Mouse (Mus musculus) stomach, embryonic 15.5 days (tissue): ENCODE results near the gene Tfrc. TPM values are rescaled to one million over a fixed set of nuclear protein-coding genes. Genes with fewer than 3 reads are reported as not detected.
A peak's percentile ranks its signal among the peaks of the same experiment; 100 is the strongest.

Experiments used
- ATAC-seq: fragments of 200-750 bp; cut with Nextera tagmentation; 2 replicates; pipeline ENCODE4 v1.8.0; 2017; ENCODE audit warnings: low read depth, moderate number of reproducible peaks, moderate TSS enrichment; ENCODE audit not compliant: insufficient read depth, low FRiP score
- H3K27ac ChIP-seq: fragments of 300-500 bp; sonication (generic); 2 replicates; pipeline ENCODE4 v1.5.1; 2015; ENCODE audit warnings: mild to moderate bottlenecking, inconsistent platforms
- H3K27me3 ChIP-seq: fragments of 300-500 bp; sonication (generic); replicated peaks from 2 replicates; pipeline ENCODE4 v1.6.1; 2015; ENCODE audit warnings: inconsistent platforms
- H3K36me3 ChIP-seq: fragments of 300-500 bp; sonication (generic); 2 replicates; pipeline ENCODE4 v1.6.1; 2015; ENCODE audit warnings: inconsistent platforms
- H3K4me1 ChIP-seq: fragments of 300-500 bp; sonication (generic); 2 replicates; pipeline ENCODE4 v1.6.1; 2015; ENCODE audit warnings: inconsistent platforms
- H3K4me2 ChIP-seq: fragments of 300-500 bp; sonication (generic); 2 replicates; pipeline ENCODE4 v1.6.1; 2015; ENCODE audit warnings: mild to moderate bottlenecking, inconsistent platforms
- H3K4me3 ChIP-seq: fragments of 300-500 bp; sonication (generic); replicated peaks from 2 replicates; pipeline ENCODE4 v1.5.1; 2015; ENCODE audit warnings: inconsistent platforms
- H3K9ac ChIP-seq: fragments of 300-500 bp; sonication (generic); 2 replicates; pipeline ENCODE4 v1.6.1; 2015; ENCODE audit warnings: inconsistent platforms
- H3K9me3 ChIP-seq: fragments of 300-500 bp; sonication (generic); 2 replicates; pipeline ENCODE4 v1.6.1; 2016; ENCODE audit warnings: inconsistent platforms
- WGBS: fragments of 180-500 bp; shearing (Covaris S2); methylation state at CpG from one replicate; pipeline ENCODE4 v1.1.7; 2015; 5-methylcytosine and 5-hydroxymethylcytosine counted together
- polyA plus RNA-seq: library from polyadenylated mRNA; unstranded; fragments of >200 nt; fragmentation: Nextera tagmentation; extraction: Ambion mirVana; gene quantifications from 2 replicates; pipeline ENCODE4 v1.2.1, GENCODE M21; 2015

Tfrc gene
- polyA plus RNA-seq, 1 experiment from 2014 or later: 68.8 TPM

- Histone ChIP-seq H3K9me3 (no peaks in the 10 kb centered on the region), H3K27me3 (no peaks in the 10 kb centered on the region), H3K4me2 (no peak overlapping the region), H3K36me3 (peaks cover 39% of the 10 kb centered on the region), H3K27ac (peak overlapping the region; percentile 61; the same call in 1 of the 2 replicates), H3K4me3 (no peak overlapping the region), H3K4me1 (peaks cover 34% of the 10 kb centered on the region), H3K9ac (no peak overlapping the region)
- WGBS: 89% methylated on average over 17 of the region's 17 CpGs
- ATAC-seq: no peak
Measured at GRCm38 (mm10) chr16:32674121-32674740, 65.5 kb downstream of the Tfrc start.

- 75% methylated on average over 7 of the region's 10 CpGs for WGBS
- Histone ChIP-seq H3K36me3 (peaks cover 43% of the 10 kb centered on the region), H3K27me3 (no peaks in the 10 kb centered on the region)
Measured at GRCm38 (mm10) chr16:32677040-32677700, 68.5 kb downstream of the Tfrc start.

GRCm38 (mm10) chr16:32677903-32678302 is 69.2 kb downstream of the Tfrc start:
- Histone ChIP-seq H3K27ac (peak overlapping the region; percentile 63; the same call in 1 of the 2 replicates), H3K4me1 (peaks cover 10% of the 10 kb centered on the region; the same call in 1 of the 2 replicates), H3K4me3 (no peak overlapping the region), H3K36me3 (peaks cover 44% of the 10 kb centered on the region), H3K9me3 (no peaks in the 10 kb centered on the region), H3K4me2 (peak overlapping the region; percentile 16; the same call in 1 of the 2 replicates), H3K9ac (no peak overlapping the region), H3K27me3 (no peaks in the 10 kb centered on the region)
- 69% methylated on average over 14 of the region's 14 CpGs for WGBS
- ATAC-seq: no peak

More at GRCm38 (mm10) chr16:32677040-32677700, 68.5 kb downstream of the Tfrc start:
- Histone ChIP-seq H3K4me1 (peaks cover 18% of the 10 kb centered on the region; the same call in 1 of the 2 replicates), H3K27ac (peak overlapping the region; percentile 75), H3K4me2 (no peak overlapping the region), H3K4me3 (no peak overlapping the region), H3K9ac (no peak overlapping the region), H3K9me3 (no peaks in the 10 kb centered on the region)
- peak; percentile 56 for ATAC-seq

- peaks cover 46% of the 10 kb centered on the region for H3K36me3 ChIP-seq
- ATAC-seq: no peak
- no peak overlapping the region for H3K9ac ChIP-seq
- WGBS: 75% methylated on average over 14 of the region's 14 CpGs
- H3K9me3 ChIP-seq: no peaks in the 10 kb centered on the region
- H3K27me3 ChIP-seq: no peaks in the 10 kb centered on the region
- H3K4me1 ChIP-seq: peaks cover 8% of the 10 kb centered on the region; the same call in 1 of the 2 replicates
- H3K27ac ChIP-seq: peak overlapping the region; percentile 57; the same call in 1 of the 2 replicates
- no peak overlapping the region for H3K4me2 ChIP-seq
- H3K4me3 ChIP-seq: no peak overlapping the region
Measured at GRCm38 (mm10) chr16:32678812-32679211, 70.1 kb downstream of the Tfrc start.

GRCm38 (mm10) chr16:32679976-32680375 is 71.3 kb downstream of the Tfrc start:
- 94% methylated on average over 16 of the region's 16 CpGs for WGBS

GRCm38 (mm10) chr16:32680806-32681205 is 72.1 kb downstream of the Tfrc start:
- Histone ChIP-seq H3K4me2 (no peak overlapping the region), H3K4me3 (no peak overlapping the region), H3K9me3 (no peaks in the 10 kb centered on the region), H3K27me3 (no peaks in the 10 kb centered on the region), H3K4me1 (peaks cover 8% of the 10 kb centered on the region), H3K27ac (no peak overlapping the region), H3K36me3 (peaks cover 41% of the 10 kb centered on the region), H3K9ac (no peak overlapping the region)
- ATAC-seq: no peak
- 87% methylated on average over 6 of the region's 6 CpGs for WGBS

More at GRCm38 (mm10) chr16:32679976-32680375, 71.3 kb downstream of the Tfrc start:
- no peak overlapping the region for H3K9ac ChIP-seq
- H3K27ac ChIP-seq: no peak overlapping the region
- peaks cover 46% of the 10 kb centered on the region for H3K36me3 ChIP-seq
- no peak for ATAC-seq
- H3K9me3 ChIP-seq: no peaks in the 10 kb centered on the region
- H3K4me2 ChIP-seq: no peak overlapping the region
- H3K4me3 ChIP-seq: no peak overlapping the region
- no peaks in the 10 kb centered on the region for H3K27me3 ChIP-seq
- peaks cover 8% of the 10 kb centered on the region; the same call in 1 of the 2 replicates for H3K4me1 ChIP-seq

- H3K36me3 ChIP-seq: peaks cover 34% of the 10 kb centered on the region
- H3K9me3 ChIP-seq: no peaks in the 10 kb centered on the region
- no peak for ATAC-seq
- no peaks in the 10 kb centered on the region for H3K27me3 ChIP-seq
- no peak overlapping the region for H3K4me3 ChIP-seq
- H3K27ac ChIP-seq: no peak overlapping the region
- H3K9ac ChIP-seq: no peak overlapping the region
- WGBS: 28% methylated on average over 5 of the region's 5 CpGs
- no peak overlapping the region for H3K4me2 ChIP-seq
- H3K4me1 ChIP-seq: peaks cover 4% of the 10 kb centered on the region; the same call in 1 of the 2 replicates
Measured at GRCm38 (mm10) chr16:32682194-32682593, 73.5 kb downstream of the Tfrc start.

Other genes with a start within 250 kb of the Tfrc start
- not detected in 2 replicates for gene Tm4sf19, start 208.4 kb upstream of the Tfrc start, polyA plus RNA-seq
- 27.4 and 27.5 TPM in 2 replicates for gene Tctex1d2, start 189.2 kb upstream of the Tfrc start, polyA plus RNA-seq
- gene Pcyt1a, start 178.0 kb upstream of the Tfrc start, polyA plus RNA-seq: 39.4 and 42.7 TPM in 2 replicates
- gene Slc51a, start 121.0 kb upstream of the Tfrc start, polyA plus RNA-seq: 17.7 and 25.2 TPM in 2 replicates
- gene Zdhhc19, start 112.7 kb upstream of the Tfrc start, polyA plus RNA-seq: 0.21 and 0.22 TPM in 2 replicates
- gene Tnk2, start 35.0 kb downstream of the Tfrc start, polyA plus RNA-seq: 12.0 and 14.9 TPM in 2 replicates
- gene Muc4, start 127.0 kb downstream of the Tfrc start, polyA plus RNA-seq: 6.4 and 7.3 TPM in 2 replicates
- gene Muc20, start 188.5 kb downstream of the Tfrc start, polyA plus RNA-seq: 0.06 and 0.08 TPM in 2 replicates
- gene Smbd1, start 201.6 kb downstream of the Tfrc start, polyA plus RNA-seq: 0.27 TPM in 1 of 2 replicates, not detected in the other